Mouse (Mus musculus) liver, embryonic 11.5 days (tissue): ENCODE results near the gene Nrros. TPM values are rescaled to one million over a fixed set of nuclear protein-coding genes. Genes with fewer than 3 reads are reported as not detected.

Experiments
- ATAC-seq: fragments of 200-750 bp; cut with Nextera tagmentation; replicated peaks from 2 replicates; pipeline ENCODE4 v1.8.0; 2017; ENCODE audit warnings: moderate number of reproducible peaks, mild to moderate bottlenecking, moderate TSS enrichment, moderate library complexity; ENCODE audit not compliant: low FRiP score
- DNase-seq: peaks from one replicate; pipeline ENCODE4 v3.0.0-alpha.2; 2017; ENCODE audit warnings: low spot score
- H3K27ac ChIP-seq: fragments of 300-500 bp; sonication (generic); 2 replicates; pipeline ENCODE4 v1.5.1; 2014; ENCODE audit warnings: mild to moderate bottlenecking, low read depth, low read length, control low read depth
- H3K27me3 ChIP-seq: fragments of 300-500 bp; sonication (generic); replicated peaks from 2 replicates; pipeline ENCODE4 v1.6.1; 2014; ENCODE audit warnings: low read length, mixed read lengths; ENCODE audit not compliant: control insufficient read depth, insufficient read depth
- H3K36me3 ChIP-seq: fragments of 300-500 bp; sonication (generic); 2 replicates; pipeline ENCODE4 v1.6.1; 2014; ENCODE audit warnings: mild to moderate bottlenecking, low read length, moderate library complexity, mixed read lengths; ENCODE audit not compliant: control insufficient read depth, insufficient read depth
- H3K4me1 ChIP-seq: fragments of 300-500 bp; sonication (generic); replicated peaks from 2 replicates; pipeline ENCODE4 v1.6.1; 2014; ENCODE audit warnings: low read length, mixed read lengths; ENCODE audit not compliant: control insufficient read depth, insufficient read depth
- H3K4me2 ChIP-seq: fragments of 300-500 bp; sonication (generic); 2 replicates; pipeline ENCODE4 v1.6.1; 2014; ENCODE audit warnings: mild to moderate bottlenecking, control low read depth, moderate library complexity
- H3K4me3 ChIP-seq: fragments of 300-500 bp; sonication (generic); 2 replicates; pipeline ENCODE4 v1.5.1; 2014; ENCODE audit warnings: low read depth, low read length, control low read depth
- H3K9ac ChIP-seq: fragments of 300-500 bp; sonication (generic); 2 replicates; pipeline ENCODE4 v1.6.1; 2014; ENCODE audit warnings: low read depth, low read length, control low read depth
- H3K9me3 ChIP-seq: fragments of 300-500 bp; sonication (generic); 2 replicates; pipeline ENCODE4 v1.6.1; 2016; ENCODE audit warnings: low read length, inconsistent platforms, mixed read lengths; ENCODE audit not compliant: control insufficient read depth
- WGBS: fragments of 180-500 bp; shearing (Covaris S2); extraction: QIAGEN DNeasy Blood & Tissue Kit; methylation state at CpG from one replicate; pipeline ENCODE4 v1.1.7; 2014; 5-methylcytosine and 5-hydroxymethylcytosine counted together
- polyA plus RNA-seq: library from polyadenylated mRNA; unstranded; fragments of >200 nt; fragmentation: Nextera tagmentation; extraction: Ambion mirVana; gene quantifications from 2 replicates; pipeline ENCODE4 v1.2.1, GENCODE M21; 2014

The Nrros gene
- polyA plus RNA-seq, 1 experiment from 2014 or later = 35.4 TPM

- ATAC-seq (no peak), DNase-seq (no peak)
- Histone ChIP-seq H3K4me2 (peak overlapping the region; percentile 30), H3K4me1 (peaks cover 5% of the 10 kb centered on the region; the same call in 1 of the 2 replicates), H3K9ac (no peak overlapping the region), H3K36me3 (no peaks in the 10 kb centered on the region), H3K27me3 (no peaks in the 10 kb centered on the region), H3K9me3 (no peaks in the 10 kb centered on the region), H3K27ac (no peak overlapping the region), H3K4me3 (no peak overlapping the region)
- 51% methylated on average over 6 of the region's 6 CpGs for WGBS
These were observed 49.6 kb downstream of the Nrros start for GRCm38 (mm10) chr16:32115781-32116180.

GRCm38 (mm10) chr16:32114968-32115695 is 50.3 kb downstream of the Nrros start:
- no peak overlapping the region for H3K27ac ChIP-seq
- H3K9ac ChIP-seq = no peak overlapping the region
- H3K27me3 ChIP-seq = no peaks in the 10 kb centered on the region
- H3K9me3 ChIP-seq = no peaks in the 10 kb centered on the region
- H3K4me2 ChIP-seq = peak overlapping the region; percentile 30
- ATAC-seq (no peak), DNase-seq (peak; percentile 84)
- H3K4me1 ChIP-seq = peaks cover 5% of the 10 kb centered on the region; the same call in 1 of the 2 replicates
- no peaks in the 10 kb centered on the region for H3K36me3 ChIP-seq
- no peak overlapping the region for H3K4me3 ChIP-seq
- WGBS = 18% methylated on average over 15 of the region's 15 CpGs

- no peak overlapping the region for H3K27ac ChIP-seq
- WGBS = 80% methylated on average over 10 of the region's 10 CpGs
- DNase-seq (no peak), ATAC-seq (no peak)
- no peak overlapping the region for H3K4me3 ChIP-seq
- H3K27me3 ChIP-seq = no peaks in the 10 kb centered on the region
- peak overlapping the region; percentile 50 for H3K4me2 ChIP-seq
- H3K4me1 ChIP-seq = peaks cover 5% of the 10 kb centered on the region; the same call in 1 of the 2 replicates
- H3K9ac ChIP-seq = no peak overlapping the region
- no peaks in the 10 kb centered on the region for H3K9me3 ChIP-seq
- no peaks in the 10 kb centered on the region for H3K36me3 ChIP-seq
These were observed 51.0 kb downstream of the Nrros start for GRCm38 (mm10) chr16:32114406-32114805.

GRCm38 (mm10) chr16:32113541-32114218 is 51.7 kb downstream of the Nrros start:
- Histone ChIP-seq H3K9me3 (no peaks in the 10 kb centered on the region), H3K9ac (peak overlapping the region; percentile 4), H3K36me3 (no peaks in the 10 kb centered on the region), H3K27me3 (no peaks in the 10 kb centered on the region), H3K4me1 (peaks cover 5% of the 10 kb centered on the region; the same call in 1 of the 2 replicates), H3K4me3 (peak overlapping the region; percentile 15), H3K27ac (peak overlapping the region; percentile 6; the same call in 1 of the 2 replicates), H3K4me2 (peak overlapping the region; percentile 50)
- WGBS = 36% methylated on average over 23 of the region's 23 CpGs
- ATAC-seq (peak; percentile 75), DNase-seq (peak; percentile 45)

GRCm38 (mm10) chr16:32110951-32111699 is 54.3 kb downstream of the Nrros start:
- no peak overlapping the region for H3K27ac ChIP-seq
- ATAC-seq (no peak), DNase-seq (no peak)
- 74% methylated on average over 15 of the region's 15 CpGs for WGBS
- no peaks in the 10 kb centered on the region for H3K9me3 ChIP-seq
- H3K27me3 ChIP-seq = no peaks in the 10 kb centered on the region
- no peak overlapping the region for H3K4me3 ChIP-seq
- H3K9ac ChIP-seq = no peak overlapping the region
- H3K4me1 ChIP-seq = peaks cover under 1% of the 10 kb centered on the region; the same call in 1 of the 2 replicates
- no peak overlapping the region for H3K4me2 ChIP-seq
- H3K36me3 ChIP-seq = no peaks in the 10 kb centered on the region; the same call in 1 of the 2 replicates

- WGBS = 51% methylated on average over 2 of the region's 2 CpGs
- Histone ChIP-seq H3K9me3 (no peaks in the 10 kb centered on the region), H3K4me2 (no peak overlapping the region), H3K4me3 (no peak overlapping the region), H3K9ac (no peak overlapping the region), H3K27ac (no peak overlapping the region), H3K27me3 (no peaks in the 10 kb centered on the region), H3K4me1 (no peaks in the 10 kb centered on the region), H3K36me3 (peaks cover 2% of the 10 kb centered on the region; the same call in 1 of the 2 replicates)
- ATAC-seq (no peak), DNase-seq (no peak)
These were observed 56.8 kb downstream of the Nrros start for GRCm38 (mm10) chr16:32108578-32108977.

GRCm38 (mm10) chr16:32108170-32108569 is 57.2 kb downstream of the Nrros start:
- Histone ChIP-seq H3K27ac (no peak overlapping the region), H3K4me3 (no peak overlapping the region), H3K9ac (no peak overlapping the region), H3K4me2 (no peak overlapping the region), H3K36me3 (peaks cover 2% of the 10 kb centered on the region; the same call in 1 of the 2 replicates), H3K4me1 (no peaks in the 10 kb centered on the region), H3K27me3 (no peaks in the 10 kb centered on the region), H3K9me3 (no peaks in the 10 kb centered on the region)
- 66% methylated on average over 7 of the region's 7 CpGs for WGBS
- DNase-seq (no peak), ATAC-seq (no peak)

- H3K27me3 ChIP-seq = no peaks in the 10 kb centered on the region
- H3K4me2 ChIP-seq = no peak overlapping the region
- DNase-seq = no peak
- no peaks in the 10 kb centered on the region for H3K4me1 ChIP-seq
- H3K9me3 ChIP-seq = no peaks in the 10 kb centered on the region
- H3K27ac ChIP-seq = no peak overlapping the region
- no peak for ATAC-seq
- H3K36me3 ChIP-seq = peaks cover 2% of the 10 kb centered on the region; the same call in 1 of the 2 replicates
- 58% methylated on average over 12 of the region's 12 CpGs for WGBS
- H3K9ac ChIP-seq = no peak overlapping the region
- H3K4me3 ChIP-seq = no peak overlapping the region
These were observed 57.9 kb downstream of the Nrros start for GRCm38 (mm10) chr16:32107342-32108045.
